Mouse (Mus musculus): ENCODE measurements around the gene Psma7. TPM values are rescaled to one million over a fixed set of nuclear protein-coding genes. Genes with fewer than 3 reads are reported as not detected.

The Psma7 gene
- polyA plus RNA-seq, 1 experiment: 395 TPM

DNA sequence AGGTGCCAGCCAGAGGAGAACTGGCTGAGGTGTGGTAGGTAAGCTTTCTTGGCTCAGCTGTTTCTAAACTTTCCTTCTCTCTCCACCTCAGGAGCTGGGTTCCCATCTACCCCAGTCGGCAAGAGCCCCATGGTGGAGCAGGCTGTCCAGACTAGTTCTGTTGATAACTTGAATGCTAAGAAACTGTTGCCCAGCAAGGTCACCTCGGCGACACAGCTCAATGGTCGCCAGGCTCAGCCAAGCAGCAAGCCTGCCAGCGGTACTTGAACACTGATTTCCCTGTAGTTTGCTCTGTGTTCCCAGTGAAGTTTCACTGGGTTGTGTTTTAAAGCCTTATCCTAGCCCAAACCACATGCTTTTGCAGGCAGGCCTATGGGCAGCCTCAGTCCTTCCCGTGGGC is 11.0 kb downstream of the Psma7 start:
- TF ChIP-seq POLR2AphosphoS2 (IDR thresholded peaks at IDR 0.05; ENCODE audit: insufficient read length, low read depth) (no peak), E2F4 (IDR thresholded peaks at IDR 0.05; ENCODE audit: insufficient read depth) (no peak), USF1 (IDR thresholded peaks at IDR 0.05; ENCODE audit: low read depth) (no peak), REST (IDR thresholded peaks at IDR 0.05; ENCODE audit: insufficient read depth, insufficient read length) (no peak), MAX (IDR thresholded peaks at IDR 0.05; ENCODE audit: low read depth) (no peak), TCF3 (IDR thresholded peaks at IDR 0.05; ENCODE audit: insufficient read length, low read depth) (no peak), MYOD1 (IDR thresholded peaks at IDR 0.05; ENCODE audit: control insufficient read depth in 1 of 3, insufficient read length in 2 of 3, low read depth in 2 of 3) (no peak), SRF (IDR thresholded peaks at IDR 0.05; ENCODE audit: control insufficient read depth, insufficient read length, low read depth) (no peak), POLR2A (IDR thresholded peaks at IDR 0.05; ENCODE audit: insufficient read length, low read depth) (no peak), CEBPB (IDR thresholded peaks at IDR 0.05; ENCODE audit: insufficient read depth, poor library complexity, severe bottlenecking) (no peak)

GRCm38 (mm10) chr2:180027768-180028167 is 14.5 kb downstream of the Psma7 start:
- H3K36me3 ChIP-seq (ENCODE audit: control insufficient read depth, insufficient read depth): peaks cover 20% of the 10 kb centered on the region
- no peak overlapping the region for H3ac ChIP-seq (ENCODE audit: control insufficient read depth, insufficient read length)
- peak overlapping the region; percentile 93 for H3K4me2 ChIP-seq (ENCODE audit: low read depth)
- peak overlapping the region; percentile 73 for H3K4me3 ChIP-seq
- no peaks in the 10 kb centered on the region for H3K27me3 ChIP-seq (ENCODE audit: control insufficient read depth, insufficient read depth, insufficient read length)
- peaks cover 41% of the 10 kb centered on the region for H3K79me2 ChIP-seq (ENCODE audit: control insufficient read depth, insufficient read depth)
- TF ChIP-seq MYOG (IDR thresholded peaks at IDR 0.05; ENCODE audit: control insufficient read depth in 1 of 3, insufficient read depth in 1 of 3, insufficient read length in 2 of 3, low read depth in 2 of 3): no peak
- no peak for TF ChIP-seq REST (IDR thresholded peaks at IDR 0.05; ENCODE audit: insufficient read depth, insufficient read length)

More for the DNA sequence above, 11.0 kb downstream of the Psma7 start:
- peaks cover 50% of the 10 kb centered on the region for H3K36me3 ChIP-seq (ENCODE audit: control insufficient read depth, insufficient read depth)
- H3ac ChIP-seq (ENCODE audit: control insufficient read depth, insufficient read length): no peak overlapping the region
- peaks cover 31% of the 10 kb centered on the region for H3K79me2 ChIP-seq (ENCODE audit: control insufficient read depth, insufficient read depth)
- no peak overlapping the region for H3K4me2 ChIP-seq (ENCODE audit: low read depth)
- no peaks in the 10 kb centered on the region for H3K27me3 ChIP-seq (ENCODE audit: control insufficient read depth, insufficient read depth, insufficient read length)
- H3K4me3 ChIP-seq: no peak overlapping the region

- H3K4me2 ChIP-seq (ENCODE audit: low read depth): peak overlapping the region; percentile 93
- TF ChIP-seq TCF12 (IDR thresholded peaks at IDR 0.05; ENCODE audit: insufficient read depth, poor library complexity, severe bottlenecking) (no peak), POLR2AphosphoS2 (IDR thresholded peaks at IDR 0.05; ENCODE audit: insufficient read length, low read depth) (no peak), TCF3 (IDR thresholded peaks at IDR 0.05; ENCODE audit: insufficient read length, low read depth) (no peak), SRF (IDR thresholded peaks at IDR 0.05; ENCODE audit: control insufficient read depth, insufficient read length, low read depth) (no peak), REST (IDR thresholded peaks at IDR 0.05; ENCODE audit: insufficient read depth, insufficient read length) (no peak), CEBPB (IDR thresholded peaks at IDR 0.05; ENCODE audit: insufficient read depth, poor library complexity, severe bottlenecking) (no peak)
- H3K27me3 ChIP-seq (ENCODE audit: control insufficient read depth, insufficient read depth, insufficient read length): peaks cover 11% of the 10 kb centered on the region
Measured at GRCm38 (mm10) chr2:180025861-180026200, 16.4 kb downstream of the Psma7 start.

GRCm38 (mm10) chr2:180025135-180025860 is 16.9 kb downstream of the Psma7 start:
- peak overlapping the region; percentile 62 for H3ac ChIP-seq (ENCODE audit: control insufficient read depth, insufficient read length)
- H3K4me2 ChIP-seq (ENCODE audit: low read depth): peak overlapping the region; percentile 93
- peaks cover 9% of the 10 kb centered on the region for H3K36me3 ChIP-seq (ENCODE audit: control insufficient read depth, insufficient read depth)
- H3K4me3 ChIP-seq: peak overlapping the region; percentile 73
- TF ChIP-seq REST (IDR thresholded peaks at IDR 0.05; ENCODE audit: insufficient read depth, insufficient read length) (no peak), CEBPB (IDR thresholded peaks at IDR 0.05; ENCODE audit: insufficient read depth, poor library complexity, severe bottlenecking) (no peak), E2F4 (IDR thresholded peaks at IDR 0.05; ENCODE audit: insufficient read depth) (no peak), MYOG (IDR thresholded peaks at IDR 0.05; ENCODE audit: control insufficient read depth in 1 of 3, insufficient read depth in 1 of 3, insufficient read length in 2 of 3, low read depth in 2 of 3) (no peak), MAX (IDR thresholded peaks at IDR 0.05; ENCODE audit: low read depth) (no peak), TCF3 (IDR thresholded peaks at IDR 0.05; ENCODE audit: insufficient read length, low read depth) (no peak), SRF (IDR thresholded peaks at IDR 0.05; ENCODE audit: control insufficient read depth, insufficient read length, low read depth) (no peak), POLR2AphosphoS2 (IDR thresholded peaks at IDR 0.05; ENCODE audit: insufficient read length, low read depth) (no peak), USF1 (IDR thresholded peaks at IDR 0.05; ENCODE audit: low read depth) (no peak), TCF12 (IDR thresholded peaks at IDR 0.05; ENCODE audit: insufficient read depth, poor library complexity, severe bottlenecking) (no peak), POLR2A (IDR thresholded peaks at IDR 0.05; ENCODE audit: insufficient read length, low read depth) (no peak), MYOD1 (IDR thresholded peaks at IDR 0.05; ENCODE audit: control insufficient read depth in 1 of 3, insufficient read length in 2 of 3, low read depth in 2 of 3) (no peak)
- peaks cover 13% of the 10 kb centered on the region for H3K27me3 ChIP-seq (ENCODE audit: control insufficient read depth, insufficient read depth, insufficient read length)
- H3K79me2 ChIP-seq (ENCODE audit: control insufficient read depth, insufficient read depth): peaks cover 36% of the 10 kb centered on the region

More at GRCm38 (mm10) chr2:180025861-180026200, 16.4 kb downstream of the Psma7 start:
- peaks cover 9% of the 10 kb centered on the region for H3K36me3 ChIP-seq (ENCODE audit: control insufficient read depth, insufficient read depth)
- H3ac ChIP-seq (ENCODE audit: control insufficient read depth, insufficient read length): peak overlapping the region; percentile 62
- peaks cover 41% of the 10 kb centered on the region for H3K79me2 ChIP-seq (ENCODE audit: control insufficient read depth, insufficient read depth)
- peak overlapping the region; percentile 73 for H3K4me3 ChIP-seq

DNA sequence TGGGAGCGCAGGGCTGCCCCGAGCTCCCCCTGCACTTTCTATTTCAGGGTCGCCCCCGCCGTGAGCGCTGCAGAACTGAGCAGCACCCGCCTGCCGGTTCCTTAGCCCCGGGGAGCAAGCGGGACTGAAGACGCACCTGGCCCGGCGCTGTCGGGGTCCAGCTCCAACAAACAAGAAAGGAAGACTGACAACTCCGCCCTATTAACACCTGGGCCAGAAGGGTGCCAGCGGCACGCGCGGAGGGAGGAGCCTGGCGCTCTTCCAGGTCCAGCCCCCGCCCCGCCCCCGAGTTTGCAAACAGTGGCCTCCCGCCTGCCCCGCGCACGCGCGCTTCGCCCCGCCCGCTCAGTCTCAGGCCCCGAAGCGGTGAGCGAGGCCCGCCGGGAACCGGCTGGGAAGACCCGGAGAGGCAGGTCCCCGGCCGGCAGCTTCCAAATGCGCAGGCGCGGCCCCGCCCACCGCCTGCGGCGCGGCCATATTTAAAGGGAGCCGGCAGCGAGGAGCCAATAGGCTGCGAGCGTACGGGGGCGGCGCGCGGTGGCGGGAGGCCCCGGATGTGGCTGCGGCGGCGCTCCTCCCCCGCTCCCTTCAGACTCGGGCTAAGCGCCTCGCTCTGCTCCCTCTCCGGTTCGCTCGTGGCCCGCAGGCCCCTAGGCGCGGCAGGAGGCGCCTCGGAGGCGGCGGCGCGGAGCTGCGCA is 17.7 kb downstream of the Psma7 start, which contains the start of gene Lsm14b:
Lsm14b (plus strand) TSS at position 587 of the 698 bp plus-strand sequence.
- peak within 1 kb of the TSS; percentile 62 for H3ac ChIP-seq (ENCODE audit: control insufficient read depth, insufficient read length)

More for the DNA sequence above, 17.7 kb downstream of the Psma7 start, which contains the start of gene Lsm14b:
- Histone ChIP-seq H3K79me2 (ENCODE audit: control insufficient read depth, insufficient read depth) (peaks cover 32% of the 10 kb centered on the region), H3K4me2 (ENCODE audit: low read depth) (peak within 1 kb of the TSS; percentile 93), H3K36me3 (ENCODE audit: control insufficient read depth, insufficient read depth) (peaks cover 7% of the 10 kb centered on the region), H3K27me3 (ENCODE audit: control insufficient read depth, insufficient read depth, insufficient read length) (peaks cover 20% of the 10 kb centered on the region), H3K4me3 (peak within 1 kb of the TSS; percentile 73)
- TF ChIP-seq MYOD1 (IDR thresholded peaks at IDR 0.05; ENCODE audit: control insufficient read depth in 1 of 3, insufficient read length in 2 of 3, low read depth in 2 of 3) (peak in 1 of 3 experiments; percentile 46), USF1 (IDR thresholded peaks at IDR 0.05; ENCODE audit: low read depth) (no peak), SRF (IDR thresholded peaks at IDR 0.05; ENCODE audit: control insufficient read depth, insufficient read length, low read depth) (peak; percentile 30), POLR2AphosphoS2 (IDR thresholded peaks at IDR 0.05; ENCODE audit: insufficient read length, low read depth) (peak; percentile 92), TCF12 (IDR thresholded peaks at IDR 0.05; ENCODE audit: insufficient read depth, poor library complexity, severe bottlenecking) (no peak), REST (IDR thresholded peaks at IDR 0.05; ENCODE audit: insufficient read depth, insufficient read length) (no peak), CEBPB (IDR thresholded peaks at IDR 0.05; ENCODE audit: insufficient read depth, poor library complexity, severe bottlenecking) (no peak), E2F4 (IDR thresholded peaks at IDR 0.05; ENCODE audit: insufficient read depth) (peak; percentile 75), MYOG (IDR thresholded peaks at IDR 0.05; ENCODE audit: control insufficient read depth in 1 of 3, insufficient read depth in 1 of 3, insufficient read length in 2 of 3, low read depth in 2 of 3) (peak in 1 of 3 experiments; percentile 6), POLR2A (IDR thresholded peaks at IDR 0.05; ENCODE audit: insufficient read length, low read depth) (peak; percentile 87), TCF3 (IDR thresholded peaks at IDR 0.05; ENCODE audit: insufficient read length, low read depth) (no peak), MAX (IDR thresholded peaks at IDR 0.05; ENCODE audit: low read depth) (no peak)
